Mouse (Mus musculus) testis, adult 2 months (tissue): Measurements from ENCODE around the gene Smg9. TPM values are rescaled to one million over a fixed set of nuclear protein-coding genes. Genes with fewer than 3 reads are reported as not detected.

Source experiments
- H3K27ac ChIP-seq: fragments of 200-500 bp; 2 replicates; pipeline ENCODE4 v1.5.1; 2012; ENCODE audit warnings: low read depth, low read length; ENCODE audit not compliant: control insufficient read depth, insufficient read depth
- H3K27me3 ChIP-seq: fragments of 200-500 bp; 2 replicates; pipeline ENCODE4 v1.6.1; 2012; ENCODE audit warnings: mild to moderate bottlenecking, low read length, moderate library complexity; ENCODE audit not compliant: control insufficient read depth, insufficient read depth
- H3K36me3 ChIP-seq: fragments of 200-500 bp; 2 replicates; pipeline ENCODE4 v1.6.1; 2012; ENCODE audit warnings: mild to moderate bottlenecking, low read length; ENCODE audit not compliant: control insufficient read depth, insufficient read depth
- H3K4me1 ChIP-seq: fragments of 200-500 bp; 2 replicates; pipeline ENCODE4 v1.6.1; 2012; ENCODE audit warnings: low read length; ENCODE audit not compliant: control insufficient read depth, insufficient read depth
- H3K4me3 ChIP-seq: fragments of 200-500 bp; 2 replicates; pipeline ENCODE4 v1.5.1; 2012; ENCODE audit warnings: low read depth, mild to moderate bottlenecking, low read length, moderate library complexity, mixed read lengths; ENCODE audit not compliant: control insufficient read depth
- CTCF ChIP-seq: fragments of 200-500 bp; IDR thresholded peaks from 2 replicates; pipeline ENCODE4 v1.5.1; 2012; ENCODE audit warnings: low read depth, mild to moderate bottlenecking, inconsistent platforms, low read length, moderate library complexity; ENCODE audit not compliant: control insufficient read depth, insufficient read depth, insufficient replicate concordance
- POLR2A ChIP-seq: fragments of 200-500 bp; IDR thresholded peaks from 2 replicates; pipeline ENCODE4 v1.6.1; 2012; ENCODE audit warnings: low read depth, mild to moderate bottlenecking, inconsistent platforms, low read length, moderate library complexity; ENCODE audit not compliant: control insufficient read depth
- polyA plus RNA-seq: library from polyadenylated mRNA; depleted of rRNA; stranded (reverse); fragments of >200 nt; gene quantifications from 2 replicates; pipeline ENCODE4 v1.2.3, GENCODE M21; 2012

Gene Smg9
- polyA plus RNA-seq, 1 experiment, result 151 TPM

GRCm38 (mm10) chr7:24410123-24410522, 10.7 kb downstream of the Smg9 start:
- Histone ChIP-seq H3K4me3 (no peak overlapping the region), H3K27ac (no peak overlapping the region), H3K36me3 (peaks cover 2% of the 10 kb centered on the region; the same call in 1 of the 2 replicates), H3K4me1 (no peaks in the 10 kb centered on the region), H3K27me3 (no peaks in the 10 kb centered on the region)
- TF ChIP-seq POLR2A (no peak), CTCF (no peak)

- Histone ChIP-seq H3K36me3 (peaks cover 2% of the 10 kb centered on the region; the same call in 1 of the 2 replicates), H3K27ac (no peak overlapping the region), H3K4me1 (no peaks in the 10 kb centered on the region), H3K27me3 (no peaks in the 10 kb centered on the region), H3K4me3 (no peak overlapping the region)
- no peak for TF ChIP-seq POLR2A
Measured at GRCm38 (mm10) chr7:24410831-24411230, 11.4 kb downstream of the Smg9 start.

- Histone ChIP-seq H3K4me1 (no peaks in the 10 kb centered on the region), H3K4me3 (no peak overlapping the region), H3K36me3 (no peaks in the 10 kb centered on the region), H3K27ac (no peak overlapping the region), H3K27me3 (no peaks in the 10 kb centered on the region)
- TF ChIP-seq CTCF (no peak), POLR2A (no peak)
Measured at GRCm38 (mm10) chr7:24413630-24414029, 14.2 kb downstream of the Smg9 start.

GRCm38 (mm10) chr7:24415261-24415660, 15.8 kb downstream of the Smg9 start:
- Histone ChIP-seq H3K27ac (no peak overlapping the region), H3K4me3 (no peak overlapping the region), H3K27me3 (no peaks in the 10 kb centered on the region), H3K4me1 (no peaks in the 10 kb centered on the region), H3K36me3 (no peaks in the 10 kb centered on the region)
- TF ChIP-seq CTCF (no peak), POLR2A (no peak)

GRCm38 (mm10) chr7:24419579-24419978, 20.2 kb downstream of the Smg9 start:
- no peak overlapping the region for H3K4me3 ChIP-seq
- H3K27ac ChIP-seq, result no peak overlapping the region
- H3K36me3 ChIP-seq, result no peaks in the 10 kb centered on the region; the same call in none of the 2 replicates
- H3K4me1 ChIP-seq, result no peaks in the 10 kb centered on the region
- TF ChIP-seq POLR2A (no peak), CTCF (0 out of 2 replicates have a peak, but pooled peaks have one; percentile 2)
- no peaks in the 10 kb centered on the region for H3K27me3 ChIP-seq

- Histone ChIP-seq H3K36me3 (no peaks in the 10 kb centered on the region; the same call in none of the 2 replicates), H3K27ac (no peak overlapping the region), H3K27me3 (no peaks in the 10 kb centered on the region), H3K4me3 (no peak overlapping the region), H3K4me1 (no peaks in the 10 kb centered on the region)
- no peak for TF ChIP-seq CTCF
- no peak for TF ChIP-seq POLR2A
Measured at GRCm38 (mm10) chr7:24421648-24422047, 22.2 kb downstream of the Smg9 start.

GRCm38 (mm10) chr7:24422251-24422650, 22.8 kb downstream of the Smg9 start:
- Histone ChIP-seq H3K27ac (no peak overlapping the region), H3K4me1 (no peaks in the 10 kb centered on the region), H3K36me3 (no peaks in the 10 kb centered on the region; the same call in none of the 2 replicates), H3K27me3 (no peaks in the 10 kb centered on the region), H3K4me3 (no peak overlapping the region)
- TF ChIP-seq CTCF (no peak), POLR2A (no peak)
